Mouse (Mus musculus): ENCODE measurements around the gene Hunk. TPM values are rescaled to one million over a fixed set of nuclear protein-coding genes. Genes with fewer than 3 reads are reported as not detected.

Gene Hunk
- polyA plus RNA-seq, 1 experiment from 2014 or later: 11.1 TPM

DNA sequence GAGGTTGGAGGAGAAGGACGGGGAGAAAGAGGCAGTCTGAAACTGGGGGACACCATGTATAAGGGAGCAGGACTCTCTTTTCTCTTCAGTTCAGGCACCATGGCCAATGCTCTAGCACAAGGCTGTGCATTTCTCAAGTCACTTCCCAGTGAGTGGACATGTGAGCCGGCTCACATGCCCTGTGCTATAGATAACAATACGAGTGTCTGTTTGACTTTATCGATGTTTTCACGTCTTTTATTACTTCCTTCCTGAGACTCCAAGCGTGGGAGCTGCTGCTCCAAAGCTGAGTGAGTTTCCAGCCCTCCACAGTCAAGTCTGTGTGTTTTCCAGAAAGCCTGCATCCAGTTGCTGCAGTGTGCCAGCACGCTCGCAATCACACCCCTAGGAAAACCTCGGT lies 158.4 kb downstream of the Hunk start:
- WGBS: 88% methylated on average over 9 of the region's 9 CpGs
- Histone ChIP-seq H3K36me3 (ENCODE audit: poor library complexity, severe bottlenecking) (no peaks in the 10 kb centered on the region), H3K9me3 (replicated peaks) (no peaks in the 10 kb centered on the region), H3K27ac (no peak overlapping the region), H3K4me2 (no peak overlapping the region), H3K27me3 (0 out of 2 replicates have a peak, but pooled peaks cover 8% of the 10 kb centered on the region), H3K4me3 (no peak overlapping the region), H3K4me1 (peaks cover 7% of the 10 kb centered on the region; the same call in 1 of the 2 replicates), H3K9ac (no peak overlapping the region)
- no peak for ATAC-seq

DNA sequence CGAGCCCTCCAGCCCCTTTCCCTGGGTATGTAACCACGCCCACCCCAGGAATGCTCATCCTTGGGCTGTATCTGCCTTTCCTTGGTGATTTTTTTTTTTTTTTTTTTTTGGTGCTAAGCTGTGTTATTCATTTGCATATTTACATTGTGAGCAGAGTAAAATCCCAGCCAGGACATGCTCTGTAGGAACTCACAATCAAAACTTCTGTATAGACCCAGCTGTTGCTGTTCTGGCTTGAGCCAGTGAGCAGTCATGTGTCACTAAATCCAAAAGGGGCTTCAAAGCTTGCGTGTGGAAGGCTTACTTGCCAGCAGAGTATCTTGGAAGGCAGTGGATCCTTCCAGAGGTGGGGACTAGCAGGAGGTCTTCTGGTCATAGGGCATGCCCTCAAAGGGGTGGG lies 159.7 kb downstream of the Hunk start:
- Histone ChIP-seq H3K4me2 (no peak overlapping the region), H3K27me3 (0 out of 2 replicates have a peak, but pooled peaks cover 8% of the 10 kb centered on the region), H3K4me3 (no peak overlapping the region), H3K9ac (no peak overlapping the region), H3K9me3 (replicated peaks) (no peaks in the 10 kb centered on the region), H3K27ac (no peak overlapping the region), H3K4me1 (peaks cover 7% of the 10 kb centered on the region; the same call in 1 of the 2 replicates), H3K36me3 (ENCODE audit: poor library complexity, severe bottlenecking) (no peaks in the 10 kb centered on the region)
- no peak for ATAC-seq
- WGBS: 45% methylated on average over 3 of the region's 3 CpGs

DNA sequence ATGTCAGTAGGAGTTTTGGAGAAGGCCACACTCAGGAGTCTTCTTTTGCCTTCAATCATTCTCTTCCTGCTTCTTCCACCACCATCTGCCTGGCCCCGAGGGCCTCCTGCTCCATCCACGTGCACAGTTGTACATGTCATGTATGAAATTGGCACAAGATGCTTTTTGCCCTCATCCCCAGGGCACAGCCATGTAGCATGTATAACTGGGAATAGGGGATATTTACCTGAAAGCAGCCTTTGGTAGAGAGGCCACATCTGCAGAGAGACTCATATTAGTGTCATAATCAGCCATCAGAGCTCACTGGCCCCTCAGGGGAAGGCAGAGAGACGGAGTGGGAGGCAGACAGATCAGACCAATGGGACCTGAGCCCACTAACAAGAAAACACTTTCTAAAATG lies 160.8 kb downstream of the Hunk start:
- Histone ChIP-seq H3K4me2 (no peak overlapping the region), H3K4me1 (peaks cover 7% of the 10 kb centered on the region; the same call in 1 of the 2 replicates), H3K9me3 (replicated peaks) (no peaks in the 10 kb centered on the region), H3K27ac (no peak overlapping the region), H3K4me3 (no peak overlapping the region), H3K36me3 (ENCODE audit: poor library complexity, severe bottlenecking) (no peaks in the 10 kb centered on the region), H3K9ac (no peak overlapping the region), H3K27me3 (0 out of 2 replicates have a peak, but pooled peaks cover 8% of the 10 kb centered on the region)
- WGBS: 94% methylated on average over 3 of the region's 3 CpGs
- no peak for ATAC-seq

DNA sequence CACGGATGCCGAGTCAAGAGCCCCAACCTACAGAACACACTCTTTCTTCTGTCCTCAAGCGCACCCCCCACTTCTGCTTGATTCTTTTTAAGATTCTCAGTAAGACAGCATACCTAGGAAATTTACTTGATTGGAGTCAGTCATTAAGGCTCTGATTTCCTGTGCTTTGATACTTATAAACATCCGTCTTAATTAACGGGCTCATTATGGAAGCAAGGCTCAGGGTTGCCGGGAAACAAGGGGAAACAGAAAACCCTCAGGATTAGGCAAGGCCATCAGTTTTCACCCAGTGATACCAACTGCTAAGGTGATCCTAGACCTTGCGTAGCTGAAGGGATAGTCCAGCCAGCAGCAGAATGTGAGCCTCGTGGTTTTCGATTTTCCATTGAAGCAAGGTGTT lies 162.2 kb downstream of the Hunk start:
- WGBS: 45% methylated on average over 9 of the region's 9 CpGs
- no peak overlapping the region for H3K27ac ChIP-seq

More for the DNA sequence above, 162.2 kb downstream of the Hunk start:
- Histone ChIP-seq H3K9ac (no peak overlapping the region), H3K4me2 (no peak overlapping the region), H3K4me1 (peaks cover 7% of the 10 kb centered on the region; the same call in 1 of the 2 replicates), H3K4me3 (no peak overlapping the region), H3K27me3 (0 out of 2 replicates have a peak, but pooled peaks cover 8% of the 10 kb centered on the region), H3K36me3 (ENCODE audit: poor library complexity, severe bottlenecking) (no peaks in the 10 kb centered on the region), H3K9me3 (replicated peaks) (no peaks in the 10 kb centered on the region)
- ATAC-seq: peak; percentile 36; the same call in 1 of the 2 replicates

Other genes with a start within 250 kb of the Hunk start
- gene Tiam1, start 242.2 kb upstream of the Hunk start, polyA plus RNA-seq (2015; fragmentation: Nextera tagmentation; extraction: Ambion mirVana): 25.6 and 29.4 TPM in 2 replicates
- 954 and 979 TPM in 2 replicates for gene Sod1, start 165.3 kb upstream of the Hunk start, polyA plus RNA-seq (2015; fragmentation: Nextera tagmentation; extraction: Ambion mirVana)
- gene Scaf4, start 101.5 kb upstream of the Hunk start, polyA plus RNA-seq (2015; fragmentation: Nextera tagmentation; extraction: Ambion mirVana): 25.7 and 27.8 TPM in 2 replicates